Mouse (Mus musculus) liver, adult 2 months (tissue): ENCODE results near the gene Tmem253. TPM values are rescaled to one million over a fixed set of nuclear protein-coding genes. Genes with fewer than 3 reads are reported as not detected.

Experiments used
- DNase-seq: peaks from one replicate; pipeline ENCODE4 v3.0.0-alpha.2; 2011; ENCODE audit warnings: low read depth, low spot score; ENCODE audit errors: extremely low read depth
- H3K27ac ChIP-seq: fragments of 200-500 bp; replicated peaks from 2 replicates; pipeline ENCODE4 v1.5.1; 2012; ENCODE audit warnings: low read depth, mild to moderate bottlenecking, control low read depth, inconsistent platforms, low read length; ENCODE audit not compliant: insufficient read depth
- H3K27me3 ChIP-seq: fragments of 200-500 bp; 2 replicates; pipeline ENCODE4 v1.6.1; 2012; ENCODE audit warnings: mild to moderate bottlenecking, moderate library complexity, low read length, inconsistent platforms; ENCODE audit not compliant: control insufficient read depth, insufficient read depth
- H3K36me3 ChIP-seq: fragments of 200-500 bp; 2 replicates; pipeline ENCODE4 v1.6.1; 2012; ENCODE audit warnings: low read length, inconsistent platforms; ENCODE audit not compliant: control insufficient read depth, insufficient read depth
- H3K4me1 ChIP-seq: fragments of 200-500 bp; 2 replicates; pipeline ENCODE4 v1.6.1; 2011; ENCODE audit warnings: low read length; ENCODE audit not compliant: control insufficient read depth, insufficient read depth
- H3K4me3 ChIP-seq: fragments of 200-500 bp; 2 replicates; pipeline ENCODE4 v1.5.1; 2011; ENCODE audit warnings: low read depth, mild to moderate bottlenecking, control low read depth, low read length, moderate library complexity; ENCODE audit not compliant: insufficient read depth
- H3K79me2 ChIP-seq: fragments of 200-500 bp; 2 replicates; pipeline ENCODE4 v1.6.1; 2012; ENCODE audit warnings: inconsistent platforms, mild to moderate bottlenecking, low read length, moderate library complexity; ENCODE audit not compliant: control insufficient read depth, insufficient read depth
- H3K9ac ChIP-seq: fragments of 200-500 bp; 2 replicates; pipeline ENCODE4 v1.6.1; 2012; ENCODE audit warnings: low read depth, mild to moderate bottlenecking, control low read depth, inconsistent platforms, low read length
- CTCF ChIP-seq: fragments of 200-500 bp; IDR thresholded peaks from 2 replicates; pipeline ENCODE4 v1.5.1; 2011; ENCODE audit warnings: low read depth, low read length, control low read depth
- POLR2A ChIP-seq: fragments of 200-500 bp; IDR thresholded peaks from 2 replicates; pipeline ENCODE4 v1.6.1; 2011; ENCODE audit warnings: low read length, control low read depth; ENCODE audit not compliant: insufficient read depth; ENCODE audit errors: extremely low read depth
- WGBS: fragments of 180-500 bp; shearing (Covaris S2); methylation state at CpG from one replicate; pipeline ENCODE4 v1.1.7; 2018; 5-methylcytosine and 5-hydroxymethylcytosine counted together
- polyA plus RNA-seq: library from polyadenylated mRNA; depleted of rRNA; stranded (reverse); fragments of >200 nt; gene quantifications from 2 replicates; pipeline ENCODE4 v1.2.3, GENCODE M21; 2012; rRNA removed
- total RNA-seq: library from RNA; depleted of rRNA; stranded (reverse); fragments of >200 nt; gene quantifications from 2 replicates; pipeline ENCODE4 v1.2.3, GENCODE M21; 2014; rRNA removed

Gene Tmem253
- total RNA-seq (not detected in 2 replicates), polyA plus RNA-seq (0.11 TPM in 1 of 2 replicates, not detected in the other)

GRCm38 (mm10) chr14:52015445-52016100 lies at the start of gene Tmem253:
TSS of gene Tmem253 (plus strand) at chr14:52015658.
- TF ChIP-seq CTCF (no peak), POLR2A (no peak)
- peaks cover 28% of the 10 kb centered on the region for H3K4me1 ChIP-seq
- peak; percentile 43 for DNase-seq
- H3K27me3 ChIP-seq = no peaks in the 10 kb centered on the region
- H3K9ac ChIP-seq = peak within 1 kb of the TSS; percentile 76
- no peaks in the 10 kb centered on the region for H3K36me3 ChIP-seq
- peaks cover 15% of the 10 kb centered on the region; the same call in 1 of the 2 replicates for H3K79me2 ChIP-seq
- H3K27ac ChIP-seq = peak within 1 kb of the TSS; percentile 59
- H3K4me3 ChIP-seq = peak within 1 kb of the TSS; percentile 54
- 26% methylated on average over 6 of the region's 6 CpGs for WGBS

- DNase-seq = peak; percentile 57
- Histone ChIP-seq H3K4me3 (no peak overlapping the region), H3K79me2 (no peaks in the 10 kb centered on the region), H3K36me3 (no peaks in the 10 kb centered on the region), H3K27ac (no peak overlapping the region), H3K4me1 (no peaks in the 10 kb centered on the region), H3K27me3 (no peaks in the 10 kb centered on the region), H3K9ac (no peak overlapping the region)
- no peak for TF ChIP-seq CTCF
- no peak for TF ChIP-seq POLR2A
- WGBS = 46% methylated on average over 3 of the region's 3 CpGs
These were observed 48.1 kb upstream of the Tmem253 start for GRCm38 (mm10) chr14:51967400-51967799.

- no peak overlapping the region for H3K27ac ChIP-seq
These were observed 36.2 kb upstream of the Tmem253 start for GRCm38 (mm10) chr14:51979252-51979651.

GRCm38 (mm10) chr14:51983251-51983650 lies 32.2 kb upstream of the Tmem253 start:
- H3K9ac ChIP-seq = no peak overlapping the region
- H3K79me2 ChIP-seq = no peaks in the 10 kb centered on the region
- H3K4me3 ChIP-seq = no peak overlapping the region
- TF ChIP-seq POLR2A (no peak), CTCF (no peak)
- H3K27me3 ChIP-seq = no peaks in the 10 kb centered on the region
- no peak overlapping the region for H3K27ac ChIP-seq
- WGBS = 78% methylated on average over 4 of the region's 4 CpGs
- no peak for DNase-seq
- no peaks in the 10 kb centered on the region for H3K36me3 ChIP-seq
- H3K4me1 ChIP-seq = no peaks in the 10 kb centered on the region

More at GRCm38 (mm10) chr14:51979252-51979651, 36.2 kb upstream of the Tmem253 start:
- no peaks in the 10 kb centered on the region for H3K36me3 ChIP-seq
- no peak for DNase-seq
- H3K9ac ChIP-seq = no peak overlapping the region
- no peaks in the 10 kb centered on the region for H3K79me2 ChIP-seq
- no peaks in the 10 kb centered on the region for H3K27me3 ChIP-seq
- H3K4me3 ChIP-seq = no peak overlapping the region
- no peaks in the 10 kb centered on the region for H3K4me1 ChIP-seq
- WGBS = 57% methylated on average over 3 of the region's 3 CpGs
- TF ChIP-seq POLR2A (no peak), CTCF (no peak)

GRCm38 (mm10) chr14:51983855-51984246 lies 31.6 kb upstream of the Tmem253 start:
- Histone ChIP-seq H3K36me3 (no peaks in the 10 kb centered on the region), H3K4me1 (no peaks in the 10 kb centered on the region), H3K79me2 (no peaks in the 10 kb centered on the region), H3K27ac (no peak overlapping the region), H3K27me3 (no peaks in the 10 kb centered on the region), H3K9ac (no peak overlapping the region), H3K4me3 (no peak overlapping the region)
- WGBS = 79% methylated on average over 10 of the region's 10 CpGs
- no peak for DNase-seq
- TF ChIP-seq POLR2A (no peak), CTCF (no peak)
